Mouse (Mus musculus) midbrain, embryonic 14.5 days (tissue): Measurements from ENCODE around the gene Slc8b1. TPM values are rescaled to one million over a fixed set of nuclear protein-coding genes. Genes with fewer than 3 reads are reported as not detected.

Experiments used
- ATAC-seq: fragments of 200-750 bp; cut with Nextera tagmentation; 2 replicates; pipeline ENCODE4 v1.8.0; 2017; ENCODE audit warnings: moderate number of reproducible peaks, moderate library complexity; ENCODE audit not compliant: low FRiP score, low TSS enrichment
- DNase-seq: peaks from one replicate; pipeline ENCODE4 v3.0.0-alpha.2; 2015
- H3K27ac ChIP-seq: fragments of 300-500 bp; sonication (generic); replicated peaks from 2 replicates; pipeline ENCODE4 v1.5.1; 2014; ENCODE audit warnings: mild to moderate bottlenecking, low read depth, low read length, moderate library complexity
- H3K27me3 ChIP-seq: fragments of 300-500 bp; sonication (generic); 2 replicates; pipeline ENCODE4 v1.6.1; 2014; ENCODE audit warnings: low read length, control low read depth, mixed read lengths; ENCODE audit not compliant: control insufficient read depth, insufficient read depth
- H3K36me3 ChIP-seq: fragments of 300-500 bp; sonication (generic); 2 replicates; pipeline ENCODE4 v1.6.1; 2014; ENCODE audit warnings: low read length, control low read depth; ENCODE audit not compliant: control insufficient read depth, insufficient read depth
- H3K4me1 ChIP-seq: fragments of 300-500 bp; sonication (generic); 2 replicates; pipeline ENCODE4 v1.6.1; 2014; ENCODE audit warnings: mild to moderate bottlenecking, antibody characterized with exemption, low read length, control low read depth; ENCODE audit not compliant: control insufficient read depth, insufficient read depth
- H3K4me2 ChIP-seq: fragments of 300-500 bp; sonication (generic); 2 replicates; pipeline ENCODE4 v1.6.1; 2014; ENCODE audit warnings: mild to moderate bottlenecking, low read length, moderate library complexity
- H3K4me3 ChIP-seq: fragments of 300-500 bp; sonication (generic); replicated peaks from 2 replicates; pipeline ENCODE4 v1.5.1; 2014; ENCODE audit warnings: low read depth, low read length
- H3K9ac ChIP-seq: fragments of 300-500 bp; sonication (generic); replicated peaks from 2 replicates; pipeline ENCODE4 v1.6.1; 2014; ENCODE audit warnings: mild to moderate bottlenecking, low read length, moderate library complexity
- H3K9me3 ChIP-seq: fragments of 300-500 bp; sonication (generic); 2 replicates; pipeline ENCODE4 v1.6.1; 2016; ENCODE audit warnings: low read length, control low read depth, mixed read lengths; ENCODE audit not compliant: control insufficient read depth
- WGBS: fragments of 180-500 bp; shearing (Covaris S2); extraction: QIAGEN DNeasy Blood & Tissue Kit; methylation state at CpG from one replicate; pipeline ENCODE4 v1.1.7; 2014; 5-methylcytosine and 5-hydroxymethylcytosine counted together
- polyA plus RNA-seq: library from polyadenylated mRNA; unstranded; fragments of >200 nt; fragmentation: Nextera tagmentation; extraction: Ambion mirVana; gene quantifications from 2 replicates; pipeline ENCODE4 v1.2.1, GENCODE M21; 2014

Slc8b1 gene
- polyA plus RNA-seq, 1 experiment from 2014 or later = 1.5 TPM

- Histone ChIP-seq H3K4me1 (peaks cover 62% of the 10 kb centered on the region), H3K9ac (no peak overlapping the region), H3K4me3 (no peak overlapping the region), H3K27me3 (no peaks in the 10 kb centered on the region), H3K36me3 (no peaks in the 10 kb centered on the region), H3K9me3 (no peaks in the 10 kb centered on the region), H3K4me2 (no peak overlapping the region), H3K27ac (peak overlapping the region; percentile 41; the same call in 1 of the 2 replicates)
- WGBS = 59% methylated on average over 28 of the region's 28 CpGs
- ATAC-seq (no peak), DNase-seq (no peak)
Observed at GRCm38 (mm10) chr5:120562956-120563913, 52.3 kb downstream of the Slc8b1 start.

- H3K4me1 ChIP-seq = peaks cover 65% of the 10 kb centered on the region
- H3K27ac ChIP-seq = no peak overlapping the region
- no peaks in the 10 kb centered on the region for H3K36me3 ChIP-seq
- no peak overlapping the region for H3K4me3 ChIP-seq
- DNase-seq (no peak), ATAC-seq (no peak)
- WGBS = 68% methylated on average over 4 of the region's 4 CpGs
- H3K27me3 ChIP-seq = no peaks in the 10 kb centered on the region
- no peak overlapping the region for H3K4me2 ChIP-seq
- H3K9ac ChIP-seq = no peak overlapping the region
- H3K9me3 ChIP-seq = no peaks in the 10 kb centered on the region
Observed at GRCm38 (mm10) chr5:120563914-120564311, 52.9 kb downstream of the Slc8b1 start.

- no peak for ATAC-seq
- Histone ChIP-seq H3K36me3 (no peaks in the 10 kb centered on the region), H3K27ac (peak overlapping the region; percentile 84), H3K4me3 (no peak overlapping the region), H3K27me3 (no peaks in the 10 kb centered on the region), H3K4me2 (0 out of 2 replicates have a peak overlapping the region, but pooled peaks have one; percentile 6), H3K4me1 (peaks cover 64% of the 10 kb centered on the region), H3K9ac (no peak overlapping the region), H3K9me3 (no peaks in the 10 kb centered on the region)
- no peak for DNase-seq
- 40% methylated on average over 15 of the region's 15 CpGs for WGBS
Observed at GRCm38 (mm10) chr5:120565171-120565905, 54.4 kb downstream of the Slc8b1 start.

GRCm38 (mm10) chr5:120566101-120566500, 55.1 kb downstream of the Slc8b1 start:
- Histone ChIP-seq H3K27me3 (no peaks in the 10 kb centered on the region), H3K4me2 (0 out of 2 replicates have a peak overlapping the region, but pooled peaks have one; percentile 6), H3K9ac (no peak overlapping the region; the same call in 1 of the 2 replicates)

GRCm38 (mm10) chr5:120566681-120567252, 55.8 kb downstream of the Slc8b1 start:
- Histone ChIP-seq H3K36me3 (no peaks in the 10 kb centered on the region), H3K9ac (peak overlapping the region; percentile 34; the same call in 1 of the 2 replicates), H3K4me1 (peaks cover 62% of the 10 kb centered on the region), H3K4me2 (peak overlapping the region; percentile 29), H3K27me3 (no peaks in the 10 kb centered on the region), H3K9me3 (no peaks in the 10 kb centered on the region), H3K4me3 (no peak overlapping the region), H3K27ac (peak overlapping the region; percentile 84)
- DNase-seq = no peak
- 53% methylated on average over 9 of the region's 9 CpGs for WGBS
- ATAC-seq = no peak

More at GRCm38 (mm10) chr5:120566101-120566500, 55.1 kb downstream of the Slc8b1 start:
- DNase-seq (peak; percentile 85), ATAC-seq (peak; percentile 63)
- 25% methylated on average over 5 of the region's 5 CpGs for WGBS
- no peaks in the 10 kb centered on the region for H3K9me3 ChIP-seq
- H3K4me3 ChIP-seq = no peak overlapping the region
- H3K4me1 ChIP-seq = peaks cover 57% of the 10 kb centered on the region
- no peaks in the 10 kb centered on the region for H3K36me3 ChIP-seq
- H3K27ac ChIP-seq = peak overlapping the region; percentile 84

- no peak overlapping the region for H3K4me3 ChIP-seq
- H3K9me3 ChIP-seq = no peaks in the 10 kb centered on the region
- WGBS = 11% methylated on average over 21 of the region's 21 CpGs
- peaks cover 62% of the 10 kb centered on the region for H3K4me1 ChIP-seq
- peak overlapping the region; percentile 34 for H3K9ac ChIP-seq
- peak overlapping the region; percentile 84 for H3K27ac ChIP-seq
- ATAC-seq (no peak), DNase-seq (peak; percentile 79)
- no peaks in the 10 kb centered on the region for H3K36me3 ChIP-seq
- no peaks in the 10 kb centered on the region for H3K27me3 ChIP-seq
- H3K4me2 ChIP-seq = peak overlapping the region; percentile 29
Observed at GRCm38 (mm10) chr5:120567253-120567701, 56.3 kb downstream of the Slc8b1 start.

GRCm38 (mm10) chr5:120567761-120568211, 56.8 kb downstream of the Slc8b1 start:
- DNase-seq = peak; percentile 77
- Histone ChIP-seq H3K36me3 (no peaks in the 10 kb centered on the region), H3K9ac (peak overlapping the region; percentile 34; the same call in 1 of the 2 replicates), H3K4me3 (no peak overlapping the region), H3K27ac (peak overlapping the region; percentile 84), H3K4me2 (peak overlapping the region; percentile 29), H3K4me1 (peaks cover 62% of the 10 kb centered on the region), H3K9me3 (no peaks in the 10 kb centered on the region), H3K27me3 (no peaks in the 10 kb centered on the region)
- 26% methylated on average over 14 of the region's 14 CpGs for WGBS
- peak; percentile 43; the same call in 1 of the 2 replicates for ATAC-seq

- H3K36me3 ChIP-seq = no peaks in the 10 kb centered on the region
- ATAC-seq = no peak
- 53% methylated on average over 9 of the region's 9 CpGs for WGBS
- peak overlapping the region; percentile 84 for H3K27ac ChIP-seq
- H3K9me3 ChIP-seq = no peaks in the 10 kb centered on the region
- H3K4me3 ChIP-seq = no peak overlapping the region
- H3K4me1 ChIP-seq = peaks cover 59% of the 10 kb centered on the region
- no peaks in the 10 kb centered on the region for H3K27me3 ChIP-seq
- no peak for DNase-seq
- H3K9ac ChIP-seq = no peak overlapping the region
- peak overlapping the region; percentile 29; the same call in 1 of the 2 replicates for H3K4me2 ChIP-seq
Observed at GRCm38 (mm10) chr5:120568336-120568768, 57.4 kb downstream of the Slc8b1 start.
